Mouse (Mus musculus) fat pad, adult 2 months (tissue): ENCODE results near the gene Rsad2.
"Not testable (repeated sequence)": the region's sequence is repeated elsewhere in the genome, so short reads cannot be mapped to it uniquely, and the experiment has no call there.

Experiments
- DNase-seq: peaks from one replicate; pipeline ENCODE4 v3.0.0-alpha.2; 2011; ENCODE audit warnings: low read depth, low spot score; ENCODE audit errors: extremely low read depth

Gene Rsad2

GRCm38 (mm10) chr12:26456028-26456698 lies at the start of gene Rsad2:
Rsad2 (minus strand) TSS chr12:26456452.
- DNase-seq = no peak

- no peak for DNase-seq
These were observed 44.8 kb upstream of the Rsad2 start for GRCm38 (mm10) chr12:26501042-26501441.

GRCm38 (mm10) chr12:26489942-26490341 lies 33.7 kb upstream of the Rsad2 start:
- no peak for DNase-seq

GRCm38 (mm10) chr12:26488617-26489274 lies 32.5 kb upstream of the Rsad2 start:
- no peak for DNase-seq

- no peak for DNase-seq
These were observed 31.8 kb upstream of the Rsad2 start for GRCm38 (mm10) chr12:26487874-26488616.

- DNase-seq = not testable (repeated sequence)
These were observed 29.7 kb upstream of the Rsad2 start for GRCm38 (mm10) chr12:26485738-26486580.

- DNase-seq = no peak
These were observed 22.1 kb upstream of the Rsad2 start for GRCm38 (mm10) chr12:26478196-26479004.

GRCm38 (mm10) chr12:26477198-26477597 lies 20.9 kb upstream of the Rsad2 start:
- no peak for DNase-seq

- no peak for DNase-seq
These were observed 17.5 kb upstream of the Rsad2 start for GRCm38 (mm10) chr12:26473746-26474145.

- no peak for DNase-seq
These were observed 16.7 kb upstream of the Rsad2 start for GRCm38 (mm10) chr12:26472770-26473481.

GRCm38 (mm10) chr12:26471376-26471775 lies 15.1 kb upstream of the Rsad2 start:
- no peak for DNase-seq

- no peak for DNase-seq
These were observed 13.8 kb upstream of the Rsad2 start for GRCm38 (mm10) chr12:26470042-26470409.

- DNase-seq = peak; percentile 8
These were observed 13.1 kb upstream of the Rsad2 start, which contains the start of gene Cmpk2 for GRCm38 (mm10) chr12:26469098-26470041. Cmpk2 (plus strand) TSS chr12:26469204.

- DNase-seq = no peak
These were observed 9.3 kb upstream of the Rsad2 start for GRCm38 (mm10) chr12:26465600-26465999.

- DNase-seq = no peak
These were observed 3.8 kb upstream of the Rsad2 start for GRCm38 (mm10) chr12:26460091-26460490.

- no peak for DNase-seq
These were observed 1.6 kb downstream of the Rsad2 start for GRCm38 (mm10) chr12:26454682-26455081.

GRCm38 (mm10) chr12:26452951-26453350 lies 3.3 kb downstream of the Rsad2 start:
- DNase-seq = no peak

- DNase-seq = no peak
These were observed 5.1 kb downstream of the Rsad2 start for GRCm38 (mm10) chr12:26451150-26451549.
